Mouse (Mus musculus) lung, adult 2 months (tissue): ENCODE results near the gene Dlx5. TPM values are rescaled to one million over a fixed set of nuclear protein-coding genes. Genes with fewer than 3 reads are reported as not detected.
A peak's percentile ranks its signal among the peaks of the same experiment; 100 is the strongest.

Source experiments
- DNase-seq: peaks from one replicate; pipeline ENCODE4 v3.0.0; 2022
- H3K4me1 ChIP-seq: fragments of 200-500 bp; 2 replicates; pipeline ENCODE4 v1.6.1; 2011; ENCODE audit warnings: low read length; ENCODE audit not compliant: control insufficient read depth, insufficient read depth
- H3K4me3 ChIP-seq: fragments of 200-500 bp; replicated peaks from 2 replicates; pipeline ENCODE3; 2011; ENCODE audit warnings: low read depth, mild to moderate bottlenecking, control low read depth, low read length; ENCODE audit errors: extremely low read depth
- CTCF ChIP-seq: fragments of 200-500 bp; IDR thresholded peaks from 2 replicates; pipeline ENCODE4 v1.5.1; 2011; ENCODE audit warnings: mild to moderate bottlenecking, low read length, control low read depth; ENCODE audit not compliant: insufficient read depth
- POLR2A ChIP-seq: fragments of 200-500 bp; IDR thresholded peaks from 2 replicates; pipeline ENCODE4 v1.6.1; 2011; ENCODE audit warnings: low read depth, mild to moderate bottlenecking, control low read depth, low read length, borderline replicate concordance; ENCODE audit errors: extremely low read depth
- WGBS: fragments of 180-500 bp; shearing (Covaris S2); methylation state at CpG from one replicate; pipeline ENCODE4 v1.1.7; 2018; 5-methylcytosine and 5-hydroxymethylcytosine counted together
- polyA plus RNA-seq: library from polyadenylated mRNA; depleted of rRNA; stranded (reverse); fragments of >200 nt; gene quantifications from 2 replicates; pipeline ENCODE4 v1.2.3, GENCODE M21; 2012; rRNA removed

The Dlx5 gene
- polyA plus RNA-seq = not detected in 2 replicates

DNA sequence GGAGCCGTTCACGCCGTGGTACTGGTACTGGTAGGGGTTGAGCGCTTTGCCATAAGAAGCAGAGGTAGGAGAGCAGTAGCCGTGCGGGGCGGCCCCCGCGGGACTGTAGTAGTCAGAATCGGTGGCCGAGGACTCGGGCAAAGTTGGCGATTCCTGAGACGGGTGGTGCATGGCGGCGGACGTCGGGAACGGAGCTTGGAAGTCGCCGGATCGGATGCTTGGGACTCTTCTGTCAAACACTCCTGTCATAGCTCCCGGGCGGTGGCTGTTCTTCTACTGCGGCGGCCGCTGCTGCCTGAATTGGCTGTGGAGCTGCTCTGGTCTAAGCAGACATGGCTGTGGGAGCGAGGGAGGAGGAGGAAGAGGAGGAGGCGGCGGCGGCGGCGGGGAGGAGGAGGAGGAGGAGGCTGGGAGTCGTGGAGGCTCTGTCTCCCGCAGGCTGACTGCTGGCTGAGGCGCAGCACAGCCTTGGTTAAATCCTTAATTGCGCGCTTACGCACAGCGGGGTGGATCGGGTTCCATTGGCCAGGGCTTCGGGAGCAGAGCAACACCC, at the start of gene Dlx5:
TSS of gene Dlx5 (minus strand) at position 448 of the 553 bp plus-strand sequence.
- WGBS = 1% methylated on average over 41 of the region's 42 CpGs
- no peaks in the 10 kb centered on the region for H3K4me1 ChIP-seq
- no peak for DNase-seq
- TF ChIP-seq POLR2A = no peak
- TF ChIP-seq CTCF = no peak
- peak within 1 kb of the TSS; percentile 4 for H3K4me3 ChIP-seq

- TF ChIP-seq CTCF (no peak), POLR2A (no peak)
Measured at GRCm38 (mm10) chr6:6931507-6931906, 49.6 kb upstream of the Dlx5 start.

GRCm38 (mm10) chr6:6930831-6931230, 48.9 kb upstream of the Dlx5 start:
- Histone ChIP-seq H3K4me3 (no peak overlapping the region), H3K4me1 (no peaks in the 10 kb centered on the region)
- DNase-seq = no peak
- 77% methylated on average over 4 of the region's 4 CpGs for WGBS
- no peak for TF ChIP-seq CTCF
- no peak for TF ChIP-seq POLR2A

More at GRCm38 (mm10) chr6:6931507-6931906, 49.6 kb upstream of the Dlx5 start:
- no peak for DNase-seq
- WGBS = 68% methylated on average over 4 of the region's 4 CpGs
- Histone ChIP-seq H3K4me3 (no peak overlapping the region), H3K4me1 (no peaks in the 10 kb centered on the region)

DNA sequence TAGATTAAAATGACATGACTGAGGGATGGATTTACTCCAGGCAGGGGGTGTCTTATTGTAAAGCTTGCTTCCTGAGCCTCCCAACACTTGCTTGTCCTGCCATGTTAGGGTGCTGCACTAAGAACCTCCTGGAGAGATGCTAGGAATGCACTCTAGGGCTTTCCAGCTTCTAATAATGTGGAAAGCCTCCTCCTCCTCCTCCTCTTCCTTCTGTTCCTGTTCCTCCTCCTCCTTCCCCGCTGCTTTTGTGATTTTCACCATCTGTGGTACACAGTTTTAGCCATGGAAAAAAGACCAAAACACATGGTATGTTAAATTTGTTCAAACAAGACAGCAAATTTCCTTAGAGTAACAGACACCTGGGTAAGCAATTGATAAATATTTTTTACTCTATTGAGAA, 43.4 kb upstream of the Dlx5 start:
- WGBS = 57% methylated on average over 1 of the region's 1 CpGs
- no peaks in the 10 kb centered on the region for H3K4me1 ChIP-seq
- no peak for TF ChIP-seq CTCF
- TF ChIP-seq POLR2A = no peak
- H3K4me3 ChIP-seq = no peak overlapping the region
- no peak for DNase-seq

- 83% methylated on average over 4 of the region's 4 CpGs for WGBS
- no peak for DNase-seq
- no peaks in the 10 kb centered on the region for H3K4me1 ChIP-seq
- no peak for TF ChIP-seq CTCF
- no peak for TF ChIP-seq POLR2A
- H3K4me3 ChIP-seq = no peak overlapping the region
Measured at GRCm38 (mm10) chr6:6917334-6917733, 35.4 kb upstream of the Dlx5 start.

DNA sequence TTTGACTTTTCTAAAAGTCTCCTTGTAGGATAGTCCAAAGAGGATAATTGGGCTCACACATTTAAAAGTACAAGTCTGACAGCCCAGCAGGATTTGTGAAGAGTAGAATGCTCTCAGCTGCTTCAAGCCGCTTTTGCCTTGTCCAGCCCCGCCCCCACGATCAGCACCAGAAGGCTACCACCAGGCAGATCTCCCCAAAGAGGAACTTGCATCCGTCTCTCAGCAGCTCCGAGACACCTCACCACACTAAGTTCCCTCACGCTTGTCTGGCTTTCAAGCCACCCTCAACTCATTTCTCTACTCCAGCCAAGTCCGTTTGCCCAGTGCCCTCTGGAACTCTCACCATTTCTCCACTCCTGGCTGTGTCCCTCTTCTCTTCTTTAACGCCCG, 33.6 kb upstream of the Dlx5 start:
- no peak overlapping the region for H3K4me3 ChIP-seq
- no peaks in the 10 kb centered on the region for H3K4me1 ChIP-seq
- no peak for DNase-seq
- WGBS = 47% methylated on average over 9 of the region's 9 CpGs
- TF ChIP-seq POLR2A (no peak), CTCF (no peak)

GRCm38 (mm10) chr6:6914849-6915525, 33.1 kb upstream of the Dlx5 start:
- WGBS = 29% methylated on average over 5 of the region's 5 CpGs
- Histone ChIP-seq H3K4me1 (no peaks in the 10 kb centered on the region), H3K4me3 (no peak overlapping the region)
- TF ChIP-seq CTCF (peak; percentile 1; the same call in 1 of the 2 replicates), POLR2A (no peak)
- no peak for DNase-seq

DNA sequence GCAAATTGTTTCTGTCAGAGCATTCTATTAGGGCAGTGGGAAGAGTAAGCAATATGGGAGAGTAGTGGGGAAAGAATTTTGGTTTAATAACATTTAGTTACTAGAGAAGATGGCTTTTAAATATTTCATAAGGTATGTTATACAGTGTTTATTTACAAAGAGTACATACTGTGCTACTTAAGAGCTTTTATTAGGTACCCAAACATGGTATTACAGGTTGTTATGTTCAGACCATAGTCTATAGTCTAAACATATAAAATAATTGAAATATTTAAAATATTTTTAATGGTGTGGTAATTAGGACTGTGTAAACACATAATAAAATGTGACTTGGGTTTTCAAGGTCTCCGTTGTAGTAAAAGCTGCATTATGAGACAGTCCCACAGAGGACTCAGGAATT, 32.4 kb upstream of the Dlx5 start:
- WGBS = 78% methylated on average over 1 of the region's 1 CpGs
- H3K4me3 ChIP-seq = no peak overlapping the region
- no peaks in the 10 kb centered on the region for H3K4me1 ChIP-seq
- DNase-seq = no peak
- TF ChIP-seq POLR2A (no peak), CTCF (no peak)

DNA sequence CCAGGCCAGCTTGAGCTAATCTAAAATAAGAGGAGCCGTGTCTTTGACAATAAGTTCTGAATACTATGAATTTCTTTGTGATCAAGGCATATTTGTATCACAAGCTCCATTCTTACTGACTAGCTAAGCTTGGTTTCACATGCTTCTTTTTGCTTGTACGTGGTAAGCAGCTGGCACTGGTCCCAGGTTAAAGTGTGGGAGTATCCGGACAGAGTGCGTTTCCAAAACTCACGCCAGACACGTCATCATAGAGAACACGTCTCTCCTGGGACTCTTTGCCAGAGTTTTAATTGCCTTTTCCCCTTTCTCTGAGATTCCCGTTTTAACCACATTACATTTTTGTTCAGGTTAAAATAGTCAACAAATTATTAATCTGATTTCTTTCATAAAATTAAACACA, 27.7 kb upstream of the Dlx5 start:
- Histone ChIP-seq H3K4me3 (no peak overlapping the region), H3K4me1 (no peaks in the 10 kb centered on the region)
- WGBS = 39% methylated on average over 8 of the region's 8 CpGs
- DNase-seq = peak; percentile 10
- TF ChIP-seq CTCF = no peak
- TF ChIP-seq POLR2A = no peak

- WGBS = 59% methylated on average over 6 of the region's 6 CpGs
- Histone ChIP-seq H3K4me3 (no peak overlapping the region), H3K4me1 (no peaks in the 10 kb centered on the region)
- TF ChIP-seq POLR2A (no peak), CTCF (no peak)
- no peak for DNase-seq
Measured at GRCm38 (mm10) chr6:6890047-6890446, 8.2 kb upstream of the Dlx5 start.

- Histone ChIP-seq H3K4me1 (no peaks in the 10 kb centered on the region), H3K4me3 (no peak overlapping the region)
- DNase-seq = no peak
- TF ChIP-seq CTCF (no peak), POLR2A (no peak)
- 69% methylated on average over 3 of the region's 3 CpGs for WGBS
Measured at GRCm38 (mm10) chr6:6886225-6886624, 4.3 kb upstream of the Dlx5 start.
